Mouse (Mus musculus) neural tube, embryonic 15.5 days (tissue): ENCODE results near the gene Lgals12. TPM values are rescaled to one million over a fixed set of nuclear protein-coding genes. Genes with fewer than 3 reads are reported as not detected.

Experiments used
- ATAC-seq: fragments of 200-750 bp; cut with Nextera tagmentation; 2 replicates; pipeline ENCODE4 v1.8.0; 2017; ENCODE audit warnings: mild to moderate bottlenecking, moderate TSS enrichment, moderate library complexity; ENCODE audit not compliant: low FRiP score
- H3K27ac ChIP-seq: fragments of 300-500 bp; sonication (generic); replicated peaks from 2 replicates; pipeline ENCODE4 v1.5.1; 2015; ENCODE audit warnings: mild to moderate bottlenecking, inconsistent platforms
- H3K27me3 ChIP-seq: fragments of 300-500 bp; sonication (generic); replicated peaks from 2 replicates; pipeline ENCODE4 v1.6.1; 2015; ENCODE audit warnings: inconsistent platforms
- H3K36me3 ChIP-seq: fragments of 300-500 bp; sonication (generic); 2 replicates; pipeline ENCODE4 v1.6.1; 2015; ENCODE audit warnings: inconsistent platforms
- H3K4me1 ChIP-seq: fragments of 300-500 bp; sonication (generic); 2 replicates; pipeline ENCODE4 v1.6.1; 2015; ENCODE audit warnings: inconsistent platforms
- H3K4me2 ChIP-seq: fragments of 300-500 bp; sonication (generic); 2 replicates; pipeline ENCODE4 v1.6.1; 2015; ENCODE audit warnings: inconsistent platforms, mild to moderate bottlenecking, moderate library complexity
- H3K4me3 ChIP-seq: fragments of 300-500 bp; sonication (generic); replicated peaks from 2 replicates; pipeline ENCODE4 v1.5.1; 2015; ENCODE audit warnings: mild to moderate bottlenecking, inconsistent platforms
- H3K9ac ChIP-seq: fragments of 300-500 bp; sonication (generic); replicated peaks from 2 replicates; pipeline ENCODE4 v1.6.1; 2015; ENCODE audit warnings: mild to moderate bottlenecking, inconsistent platforms
- H3K9me3 ChIP-seq: fragments of 300-500 bp; sonication (generic); replicated peaks from 2 replicates; pipeline ENCODE4 v1.6.1; 2016; ENCODE audit warnings: inconsistent platforms
- WGBS: fragments of 180-500 bp; shearing (Covaris S2); methylation state at CpG from one replicate; pipeline ENCODE4 v1.1.7; 2015; ENCODE audit warnings: mixed read lengths; 5-methylcytosine and 5-hydroxymethylcytosine counted together
- polyA plus RNA-seq: library from polyadenylated mRNA; unstranded; fragments of >200 nt; fragmentation: Nextera tagmentation; extraction: Ambion mirVana; gene quantifications from 2 replicates; pipeline ENCODE4 v1.2.1, GENCODE M21; 2015

The Lgals12 gene
- polyA plus RNA-seq, 1 experiment from 2014 or later = 0.15 TPM

- ATAC-seq = no peak
Observed at GRCm38 (mm10) chr19:7557844-7558243, 49.1 kb downstream of the Lgals12 start.

DNA sequence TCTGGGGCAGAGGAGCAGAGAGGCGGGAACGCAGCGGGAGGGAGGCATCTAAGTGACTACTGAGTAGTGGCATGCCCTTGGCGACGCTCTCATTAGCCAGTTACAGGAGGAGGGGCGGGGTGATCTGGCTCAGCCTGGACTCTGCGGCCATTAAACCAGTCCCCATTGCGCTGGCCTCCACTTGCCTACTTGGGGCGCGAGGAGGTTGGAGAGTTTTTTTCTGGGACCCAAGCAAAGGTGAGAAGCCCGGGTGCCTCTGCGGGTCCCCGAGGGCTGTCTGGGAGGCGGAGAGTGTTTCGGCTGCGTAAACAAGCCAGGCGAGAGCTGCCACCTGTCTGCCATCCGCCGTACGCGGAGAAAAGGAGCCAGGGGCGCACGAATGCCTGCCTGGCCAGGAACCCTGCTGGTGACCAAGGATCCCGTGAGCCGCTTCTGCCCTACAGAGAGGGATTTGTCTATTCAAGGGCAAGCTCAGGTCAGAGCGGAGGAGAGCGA lies 49.6 kb downstream of the Lgals12 start, which contains the start of gene Pla2g16:
TSS of gene Pla2g16 (plus strand) at position 132 of the 495 bp plus-strand sequence.
- Histone ChIP-seq H3K4me3 (peak within 1 kb of the TSS; percentile 41), H3K4me1 (peaks cover 10% of the 10 kb centered on the region), H3K27ac (no peak within 1 kb of the TSS), H3K9me3 (no peaks in the 10 kb centered on the region), H3K9ac (0 out of 2 replicates have a peak within 1 kb of the TSS, but pooled peaks have one; percentile 31), H3K36me3 (no peaks in the 10 kb centered on the region), H3K27me3 (0 out of 2 replicates have a peak, but pooled peaks cover 6% of the 10 kb centered on the region), H3K4me2 (peak within 1 kb of the TSS; percentile 72)
- 1% methylated on average over 27 of the region's 27 CpGs for WGBS
- ATAC-seq = peak; percentile 69; the same call in 1 of the 2 replicates

More at GRCm38 (mm10) chr19:7557844-7558243, 49.1 kb downstream of the Lgals12 start:
- Histone ChIP-seq H3K4me2 (peak overlapping the region; percentile 72), H3K27me3 (0 out of 2 replicates have a peak, but pooled peaks cover 6% of the 10 kb centered on the region), H3K27ac (no peak overlapping the region), H3K4me1 (peaks cover 10% of the 10 kb centered on the region), H3K9me3 (no peaks in the 10 kb centered on the region), H3K36me3 (no peaks in the 10 kb centered on the region), H3K4me3 (peak overlapping the region; percentile 41), H3K9ac (0 out of 2 replicates have a peak overlapping the region, but pooled peaks have one; percentile 31)
- 10% methylated on average over 4 of the region's 4 CpGs for WGBS

- H3K27ac ChIP-seq = no peak overlapping the region
- peaks cover 10% of the 10 kb centered on the region for H3K4me1 ChIP-seq
- ATAC-seq = no peak
- no peaks in the 10 kb centered on the region for H3K9me3 ChIP-seq
- H3K27me3 ChIP-seq = 0 out of 2 replicates have a peak, but pooled peaks cover 6% of the 10 kb centered on the region
- no peaks in the 10 kb centered on the region for H3K36me3 ChIP-seq
- 97% methylated on average over 1 of the region's 1 CpGs for WGBS
- no peak overlapping the region for H3K4me3 ChIP-seq
- H3K4me2 ChIP-seq = no peak overlapping the region
- H3K9ac ChIP-seq = no peak overlapping the region
Observed at GRCm38 (mm10) chr19:7556641-7557040, 50.4 kb downstream of the Lgals12 start.

- H3K4me2 ChIP-seq = no peak overlapping the region
- no peak overlapping the region for H3K27ac ChIP-seq
- H3K4me3 ChIP-seq = no peak overlapping the region
- WGBS = 74% methylated on average over 4 of the region's 4 CpGs
- 0 out of 2 replicates have a peak, but pooled peaks cover 6% of the 10 kb centered on the region for H3K27me3 ChIP-seq
- no peak for ATAC-seq
- no peak overlapping the region for H3K9ac ChIP-seq
- H3K4me1 ChIP-seq = peaks cover 10% of the 10 kb centered on the region
- H3K9me3 ChIP-seq = no peaks in the 10 kb centered on the region
- no peaks in the 10 kb centered on the region for H3K36me3 ChIP-seq
Observed at GRCm38 (mm10) chr19:7554881-7555280, 52.1 kb downstream of the Lgals12 start.

DNA sequence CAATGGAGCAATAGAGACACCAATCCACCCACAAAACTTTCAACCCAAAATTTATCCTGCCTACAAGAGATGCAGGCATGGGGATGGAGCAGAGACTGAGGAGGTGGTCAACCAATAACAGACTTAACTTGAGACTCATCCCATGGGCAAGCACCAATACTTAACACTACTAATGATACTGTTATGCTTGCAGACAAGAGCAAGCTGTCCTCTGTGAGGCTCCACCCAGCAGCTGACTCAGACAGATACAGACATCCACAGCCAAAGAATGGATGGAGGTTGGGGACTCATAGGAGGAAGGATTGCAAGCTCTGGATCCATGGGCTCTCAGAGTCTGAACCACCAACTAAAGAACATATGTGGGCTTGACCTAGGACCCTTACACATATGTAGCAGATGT lies 53.6 kb downstream of the Lgals12 start:
- 0 out of 2 replicates have a peak, but pooled peaks cover 6% of the 10 kb centered on the region for H3K27me3 ChIP-seq
- no peak overlapping the region for H3K4me2 ChIP-seq
- H3K27ac ChIP-seq = no peak overlapping the region
- no peak for ATAC-seq
- no peaks in the 10 kb centered on the region for H3K36me3 ChIP-seq
- H3K4me1 ChIP-seq = peaks cover 10% of the 10 kb centered on the region
- H3K9me3 ChIP-seq = no peaks in the 10 kb centered on the region
- no peak overlapping the region for H3K9ac ChIP-seq
- no peak overlapping the region for H3K4me3 ChIP-seq

DNA sequence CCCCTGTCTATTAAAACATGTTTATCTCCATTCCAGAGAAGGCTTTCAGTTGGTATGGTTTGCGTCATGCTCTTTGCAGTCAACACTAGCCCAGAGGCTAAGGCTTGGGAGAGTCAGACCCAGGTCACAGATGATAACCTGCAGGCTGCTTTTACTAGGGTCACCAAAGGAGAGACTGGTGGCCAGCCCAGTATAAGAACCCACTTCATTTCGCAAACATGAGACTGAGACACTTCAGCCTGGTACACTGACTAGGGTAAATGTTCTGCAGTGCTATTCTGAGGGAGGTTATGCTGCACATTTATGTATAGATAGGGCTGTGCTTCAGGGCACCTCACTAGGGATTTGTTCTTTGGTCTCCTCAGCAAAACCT lies 54.7 kb downstream of the Lgals12 start:
- no peak overlapping the region for H3K27ac ChIP-seq
- no peak for ATAC-seq

DNA sequence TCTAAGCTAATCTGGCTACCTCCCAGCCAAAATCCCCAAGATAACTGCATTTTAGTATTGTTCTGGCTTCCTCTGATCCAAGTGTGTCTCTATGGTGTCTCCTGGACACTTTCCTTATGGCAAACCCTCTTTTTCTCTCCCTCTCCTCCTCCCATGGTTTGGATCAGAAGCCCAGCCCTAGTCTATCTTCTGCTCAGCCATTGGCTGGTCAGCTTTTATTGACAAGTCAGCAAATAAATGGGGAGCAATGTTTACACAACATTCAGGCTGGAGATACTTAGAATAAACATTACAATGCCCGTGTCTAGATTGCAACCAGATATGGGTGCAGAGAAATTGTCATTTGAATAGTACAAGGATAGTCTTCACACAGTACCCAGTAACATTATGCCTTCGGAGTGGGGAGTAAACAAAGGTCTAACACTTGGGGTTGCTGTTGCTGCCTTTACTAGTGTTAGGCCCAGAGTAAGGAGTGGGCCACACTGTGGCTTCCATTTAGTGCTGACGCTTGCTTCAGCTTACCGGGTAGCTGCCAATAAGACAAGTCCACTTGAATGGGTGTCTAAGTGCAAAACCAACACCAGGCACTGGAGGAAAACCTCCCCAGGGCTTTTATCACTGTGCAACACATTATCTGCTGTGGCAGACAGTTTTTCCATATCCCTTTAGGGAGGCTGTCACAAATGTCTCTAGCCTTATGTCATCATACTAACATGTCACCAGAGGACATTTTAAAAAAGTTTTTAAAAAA lies 55.3 kb downstream of the Lgals12 start:
- 72% methylated on average over 4 of the region's 4 CpGs for WGBS
- Histone ChIP-seq H3K9ac (no peak overlapping the region), H3K4me2 (no peak overlapping the region), H3K36me3 (no peaks in the 10 kb centered on the region), H3K27ac (no peak overlapping the region), H3K4me3 (no peak overlapping the region), H3K4me1 (no peaks in the 10 kb centered on the region), H3K9me3 (no peaks in the 10 kb centered on the region), H3K27me3 (no peaks in the 10 kb centered on the region)
- ATAC-seq = no peak

More for the DNA sequence above, 54.7 kb downstream of the Lgals12 start:
- Histone ChIP-seq H3K9me3 (no peaks in the 10 kb centered on the region), H3K36me3 (no peaks in the 10 kb centered on the region), H3K9ac (no peak overlapping the region), H3K4me2 (no peak overlapping the region), H3K4me3 (no peak overlapping the region), H3K4me1 (peaks cover 3% of the 10 kb centered on the region), H3K27me3 (no peaks in the 10 kb centered on the region)
- WGBS = 93% methylated on average over 2 of the region's 2 CpGs

- H3K9me3 ChIP-seq = no peaks in the 10 kb centered on the region
- H3K4me2 ChIP-seq = no peak overlapping the region
- H3K9ac ChIP-seq = no peak overlapping the region
- WGBS = 90% methylated on average over 3 of the region's 3 CpGs
- no peaks in the 10 kb centered on the region for H3K36me3 ChIP-seq
- no peak overlapping the region for H3K27ac ChIP-seq
- H3K4me3 ChIP-seq = no peak overlapping the region
- H3K4me1 ChIP-seq = no peaks in the 10 kb centered on the region
- ATAC-seq = no peak
- no peaks in the 10 kb centered on the region for H3K27me3 ChIP-seq
Observed at GRCm38 (mm10) chr19:7548924-7549323, 58.1 kb downstream of the Lgals12 start.

Other genes starting within 250 kb of the Lgals12 start
- 25.3 and 30.9 TPM in 2 replicates for gene Spindoc, start 224.2 kb downstream of the Lgals12 start, polyA plus RNA-seq
- 12.8 and 16.0 TPM in 2 replicates for gene 2700081O15Rik, start 189.6 kb downstream of the Lgals12 start, polyA plus RNA-seq
- 588 and 670 TPM in 2 replicates for gene Rtn3, start 123.9 kb downstream of the Lgals12 start, polyA plus RNA-seq
- 7.0 and 7.6 TPM in 2 replicates for gene Atl3, start 113.2 kb downstream of the Lgals12 start, polyA plus RNA-seq
- gene Pla2g16, start 49.7 kb downstream of the Lgals12 start, polyA plus RNA-seq = 4.7 and 6.9 TPM in 2 replicates
- not detected in 2 replicates for gene Hrasls5, start 5.3 kb upstream of the Lgals12 start, polyA plus RNA-seq
- not detected in 2 replicates for gene Slc22a19, start 104.1 kb upstream of the Lgals12 start, polyA plus RNA-seq
- gene Slc22a26, start 195.5 kb upstream of the Lgals12 start, polyA plus RNA-seq = not detected in 2 replicates